Mouse (Mus musculus) mouse embryonic stem cell (cell line): ENCODE data around the gene Rbm39.
"Not testable (repeated sequence)": the region's sequence is repeated elsewhere in the genome, so short reads cannot be mapped to it uniquely, and the experiment has no call there.

Experiments
- in situ Hi-C, 2 experiments: fragments of 300-500 bp; cut with MboI; formaldehyde crosslinking; loops; 1 replicate in 1 of 2; 3 replicates in 1 of 2; pipeline ENCODE4 v1.14.3; 2019 to 2020; ENCODE audit warnings: low sequenced_read_pairs in 2 of 2, low pct_unique_long_range_greater_than_20kb in 1 of 2, mixed read lengths in 1 of 2; ENCODE audit not compliant: unreplicated experiment in 1 of 2

Rbm39 gene

DNA sequence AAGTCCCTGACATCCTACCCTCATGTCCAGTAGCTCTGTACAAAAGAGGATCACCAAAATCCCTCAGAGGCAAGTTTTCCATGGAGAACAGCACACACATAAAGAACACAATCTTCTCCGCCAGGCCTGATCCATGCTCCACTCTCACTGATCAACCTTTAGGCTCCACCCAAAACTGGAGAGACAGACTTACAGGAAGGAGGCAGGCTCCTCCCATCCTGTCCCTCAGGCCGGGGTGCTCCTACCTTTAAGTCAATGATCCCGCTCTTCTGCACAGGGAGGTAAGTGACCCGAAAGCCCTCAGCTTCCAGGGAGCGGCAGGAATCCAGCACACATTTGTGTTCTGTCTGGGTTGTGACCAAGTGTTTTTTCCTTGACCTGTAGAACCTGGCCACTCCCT is 45.9 kb downstream of the Rbm39 start:
- in situ Hi-C loops: loop anchor here in 1 of 2 experiments (10.0 kb wide), 1 partner anchor 129 kb away; the partner anchor contains the start of genes 6430550D23Rik and Ergic3

GRCm38 (mm10) chr2:156126992-156127391 is 53.0 kb downstream of the Rbm39 start, which contains the start of gene Gm28036:
Gene Gm28036 (minus strand): TSS chr2:156127092.
- in situ Hi-C loops: no loop called here

DNA sequence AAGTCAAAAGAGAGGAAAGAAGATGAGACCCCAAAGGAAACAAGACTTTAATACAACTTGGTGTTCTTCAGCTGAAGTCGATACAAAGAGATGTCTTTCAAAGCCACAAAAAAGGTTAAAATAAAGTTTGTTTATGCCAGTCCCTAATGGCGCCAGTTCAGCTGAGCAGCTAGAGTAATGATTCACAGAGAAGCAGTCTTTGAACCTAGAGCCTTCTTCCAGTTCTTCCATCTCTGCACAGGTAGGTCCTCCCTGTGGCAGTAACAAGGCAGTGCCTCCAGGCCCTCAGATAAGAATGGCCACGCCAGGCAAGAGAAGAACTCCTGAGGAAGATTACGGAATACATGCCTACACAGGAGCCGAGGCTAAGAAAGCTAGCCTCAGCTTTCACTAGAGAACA is 56.3 kb downstream of the Rbm39 start:
- in situ Hi-C loops: no loop called here

- in situ Hi-C loops: no loop called here
Observed at GRCm38 (mm10) chr2:156119566-156119965, 60.5 kb downstream of the Rbm39 start.

GRCm38 (mm10) chr2:156112080-156112423 is 68.0 kb downstream of the Rbm39 start:
- in situ Hi-C loops: not testable (repeated sequence)

- in situ Hi-C loops: no loop called here
Observed at GRCm38 (mm10) chr2:156111358-156112079, 68.5 kb downstream of the Rbm39 start, which contains the start of the genes Cpne1 and Rbm12. Gene Cpne1 (minus strand): TSS chr2:156111965. Gene Rbm12 (minus strand): TSS chr2:156111978.

- in situ Hi-C loops: no loop called here
Observed at GRCm38 (mm10) chr2:156110627-156111357, 69.2 kb downstream of the Rbm39 start.
